Mouse (Mus musculus) CD4-positive, CD25-positive, alpha-beta regulatory T cell, adult 2 months (primary cell): Measurements from ENCODE around the gene Senp7.
A peak's percentile ranks its signal among the peaks of the same experiment; 100 is the strongest.
"Not testable (repeated sequence)": the region's sequence is repeated elsewhere in the genome, so short reads cannot be mapped to it uniquely, and the experiment has no call there.

Source experiments
- DNase-seq: peaks from one replicate; pipeline ENCODE4 v3.0.0-alpha.2; 2012; ENCODE audit warnings: low read depth, low spot score

Senp7 gene

GRCm38 (mm10) chr16:56066113-56066512 lies 18.0 kb downstream of the Senp7 start:
- DNase-seq, result no peak

DNA sequence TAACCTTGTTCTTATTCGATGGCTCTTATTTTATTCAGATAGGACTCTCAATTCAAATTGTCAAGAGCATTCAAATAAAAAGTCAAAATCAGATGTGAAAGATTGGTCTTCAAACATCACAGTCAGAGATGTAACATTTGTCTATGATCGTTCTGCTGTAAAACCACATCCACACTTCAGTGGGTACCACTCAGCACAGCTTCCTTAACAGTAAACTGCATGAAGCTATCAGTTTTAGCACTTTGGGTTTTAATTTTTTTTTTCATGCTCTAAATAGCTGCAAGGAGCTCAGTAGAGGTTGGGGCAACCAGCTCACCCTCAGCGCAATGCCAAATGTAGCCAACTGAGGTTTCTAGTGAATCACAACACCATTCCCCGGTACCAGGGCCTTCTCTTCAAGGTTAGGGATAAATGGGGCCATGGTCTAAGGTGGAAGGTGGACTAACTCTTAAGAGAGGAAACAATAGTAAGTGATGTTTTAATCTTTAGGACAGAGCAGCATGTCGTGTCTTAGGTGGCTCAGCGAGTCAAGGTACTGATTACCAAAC lies 20.5 kb downstream of the Senp7 start:
- DNase-seq, result no peak

GRCm38 (mm10) chr16:56071317-56072232 lies 23.4 kb downstream of the Senp7 start:
- no peak for DNase-seq

DNA sequence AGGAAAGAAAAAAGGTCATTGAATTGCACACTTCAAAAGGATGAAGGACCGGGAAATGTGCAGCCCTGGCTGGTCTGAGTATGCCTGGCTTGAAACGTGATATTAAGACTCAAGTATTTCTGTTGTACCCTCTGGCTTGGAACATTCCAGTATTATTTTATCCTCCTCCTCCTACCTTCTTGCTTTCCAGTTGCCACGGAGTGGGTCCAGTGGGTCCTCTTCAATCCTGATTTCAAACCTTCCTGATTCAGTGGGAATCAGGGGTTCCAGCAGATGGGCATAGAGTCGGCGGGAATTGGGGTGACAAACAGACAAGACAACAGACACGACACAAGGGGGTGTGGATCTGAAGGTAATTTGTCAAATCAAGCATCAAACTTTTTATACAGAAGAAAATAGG lies 24.4 kb downstream of the Senp7 start:
- no peak for DNase-seq

DNA sequence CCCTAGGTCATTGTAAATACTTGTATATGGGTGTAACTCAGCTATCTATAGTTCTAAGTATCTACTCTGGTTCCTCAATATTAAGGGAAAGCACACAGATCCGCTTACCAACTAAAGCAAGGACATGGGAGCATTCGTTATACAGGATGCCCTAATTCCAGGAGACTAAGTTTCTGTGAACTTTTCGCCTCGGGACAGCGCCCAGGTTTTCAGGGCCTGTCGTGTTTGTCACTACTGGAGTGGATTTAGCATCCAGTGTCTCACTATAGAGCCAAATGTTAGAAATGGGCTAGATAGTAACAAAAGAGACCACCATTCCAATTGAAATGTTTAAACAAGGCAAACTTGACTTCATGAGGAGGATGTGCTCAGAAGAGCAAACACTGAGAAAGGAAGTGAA lies 25.0 kb downstream of the Senp7 start:
- not testable (repeated sequence) for DNase-seq

- DNase-seq, result no peak
Observed at GRCm38 (mm10) chr16:56074122-56074521, 26.0 kb downstream of the Senp7 start.

- no peak for DNase-seq
Observed at GRCm38 (mm10) chr16:56074565-56074964, 26.4 kb downstream of the Senp7 start.

DNA sequence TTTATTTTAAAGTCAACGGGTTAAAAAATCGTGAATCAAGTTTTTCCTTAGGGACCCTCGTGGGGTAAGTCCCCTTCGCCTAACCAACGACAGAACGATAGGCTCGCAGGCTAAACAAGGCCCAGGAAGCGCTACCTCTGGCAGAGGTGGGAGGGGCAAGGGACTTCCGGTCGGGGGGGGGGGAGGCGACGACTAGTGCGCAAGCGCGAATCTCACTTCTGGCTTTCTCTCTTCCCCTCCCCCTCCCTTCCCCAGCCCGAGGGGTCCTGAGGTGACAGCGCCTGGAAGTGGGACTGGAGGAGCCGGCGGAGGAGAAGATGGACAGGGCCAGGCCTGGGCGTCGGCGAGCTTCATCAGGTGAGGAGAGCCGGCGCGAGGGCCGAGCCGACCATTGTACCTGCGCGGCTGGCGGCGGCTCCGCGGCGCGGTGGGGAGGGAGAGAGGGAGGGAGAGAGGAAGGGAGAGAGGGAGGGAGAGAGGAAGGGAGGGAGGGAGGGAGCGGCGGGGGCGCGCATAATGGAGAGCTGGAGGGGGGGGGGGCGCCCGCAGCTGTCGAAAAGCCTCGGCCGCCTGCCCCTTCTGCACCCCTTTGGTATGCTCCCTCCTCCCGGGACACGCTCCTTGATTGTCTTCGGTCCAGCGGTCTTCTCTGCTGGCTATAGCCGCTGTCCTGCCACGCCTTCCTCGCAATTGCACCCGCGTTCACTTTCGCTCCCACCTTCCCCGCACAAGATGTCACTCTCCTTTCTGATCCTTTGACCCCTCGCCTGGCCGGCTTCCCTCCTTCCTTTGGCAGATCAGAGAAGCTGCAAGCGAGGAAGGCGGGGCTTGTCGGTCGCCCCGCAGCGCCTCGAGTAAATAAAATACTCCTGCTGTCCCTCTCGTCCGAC lies 27.3 kb downstream of the Senp7 start:
- peak; percentile 93 for DNase-seq

GRCm38 (mm10) chr16:56076121-56076869 lies 28.2 kb downstream of the Senp7 start:
- DNase-seq, result peak; percentile 27

- no peak for DNase-seq
Observed at GRCm38 (mm10) chr16:56079419-56079818, 31.3 kb downstream of the Senp7 start.

- DNase-seq, result no peak
Observed at GRCm38 (mm10) chr16:56081691-56082090, 33.6 kb downstream of the Senp7 start.

DNA sequence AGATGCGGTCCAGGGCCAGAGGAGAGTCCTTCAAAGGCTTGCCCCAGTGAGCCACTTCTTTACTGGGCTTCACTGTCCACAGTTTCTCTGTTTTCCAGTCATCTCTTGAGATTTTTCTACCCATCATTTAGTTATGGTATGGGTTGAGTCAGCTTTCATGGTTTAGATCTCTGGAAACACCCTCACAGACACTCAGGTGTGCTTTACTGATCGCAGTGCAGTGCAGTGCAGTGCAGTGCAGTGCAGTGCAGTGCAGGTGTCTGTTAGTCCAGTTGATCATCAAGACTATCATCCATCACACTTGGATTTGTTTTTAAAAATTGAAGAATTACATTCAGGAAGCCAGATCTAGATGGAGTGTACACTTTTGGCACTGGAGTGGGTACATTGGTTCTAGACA lies 38.2 kb downstream of the Senp7 start:
- no peak for DNase-seq

DNA sequence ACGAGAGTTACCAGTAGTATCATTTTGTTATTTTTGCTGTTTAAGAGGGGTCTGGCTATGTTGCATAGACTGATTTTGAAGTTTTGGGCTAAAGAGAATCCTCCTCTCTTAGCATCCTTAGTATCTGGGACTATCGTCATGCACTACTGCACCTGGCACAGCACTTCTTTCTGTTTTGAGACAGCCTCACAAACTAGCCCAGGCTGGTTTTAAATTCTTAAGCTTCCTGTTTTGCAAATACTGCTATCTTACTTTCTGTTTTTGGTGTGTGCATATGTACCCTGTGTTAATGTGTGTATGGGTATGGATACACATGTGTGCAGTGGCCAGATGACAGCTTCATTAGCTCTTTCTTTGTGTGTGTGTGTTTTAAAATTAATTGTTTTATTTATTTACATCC lies 42.2 kb downstream of the Senp7 start:
- DNase-seq, result peak; percentile 26

GRCm38 (mm10) chr16:56096401-56097018 lies 48.4 kb downstream of the Senp7 start:
- DNase-seq, result not testable (repeated sequence)

- no peak for DNase-seq
Observed at GRCm38 (mm10) chr16:56115706-56116105, 67.6 kb downstream of the Senp7 start.

GRCm38 (mm10) chr16:56116155-56116554 lies 68.0 kb downstream of the Senp7 start:
- DNase-seq, result no peak

DNA sequence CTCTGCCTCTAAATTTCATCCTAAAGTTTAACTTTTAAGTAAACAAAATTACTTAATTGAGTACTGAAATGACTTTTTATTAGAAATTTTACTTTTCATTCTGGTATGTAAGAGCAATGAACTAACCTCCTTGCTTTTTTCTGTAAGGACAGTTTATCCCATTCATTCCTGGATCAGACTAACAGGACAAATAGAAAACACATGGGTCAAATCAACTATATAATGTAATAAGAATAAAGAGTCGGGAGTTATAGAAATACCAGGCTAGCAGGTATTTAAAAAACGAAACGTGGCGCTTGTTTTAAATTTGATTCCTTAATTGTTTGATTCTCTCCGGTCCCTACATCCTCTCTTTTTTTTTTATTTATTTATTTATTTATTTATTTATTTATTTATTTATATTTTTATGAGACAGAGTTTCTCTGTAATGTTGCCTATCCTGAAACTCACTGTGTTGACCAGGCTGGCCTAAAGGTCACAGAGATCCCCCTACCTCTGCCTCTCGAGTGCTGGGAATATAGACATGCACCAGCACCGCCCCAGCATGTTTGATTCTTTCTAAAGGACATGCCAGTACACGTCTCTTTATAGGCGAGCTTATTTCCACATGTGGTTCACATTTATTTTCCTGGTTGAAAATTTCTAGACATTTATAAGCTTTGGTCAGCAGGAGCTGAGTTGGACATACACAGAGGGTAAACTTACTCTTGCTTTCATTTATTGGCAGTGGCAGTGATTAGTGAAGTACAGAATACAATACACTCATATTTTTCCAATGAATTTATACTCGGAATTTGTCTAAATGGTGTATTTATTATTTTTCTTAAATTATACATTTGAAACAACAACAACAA lies 69.4 kb downstream of the Senp7 start:
- no peak for DNase-seq

DNA sequence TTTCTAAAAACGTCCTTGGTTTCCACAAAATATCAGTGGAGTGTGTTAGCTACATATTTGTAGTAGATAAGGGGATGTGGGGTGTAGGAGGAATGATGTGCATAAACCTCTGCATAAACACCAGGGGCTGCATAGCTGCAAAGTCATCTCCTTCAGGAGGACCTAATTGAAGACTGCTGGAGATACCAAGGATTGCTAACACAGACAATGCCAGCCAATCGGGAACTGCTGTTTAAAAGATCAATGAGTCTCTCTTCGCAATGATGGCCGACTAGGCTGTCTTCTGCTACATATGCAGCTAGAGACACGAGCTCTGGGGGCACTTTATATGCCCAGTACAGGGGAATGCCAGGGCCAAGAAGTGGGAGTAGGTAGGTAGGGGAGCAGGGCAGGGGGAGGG lies 74.4 kb downstream of the Senp7 start:
- DNase-seq, result no peak

GRCm38 (mm10) chr16:56124045-56124444 lies 75.9 kb downstream of the Senp7 start:
- no peak for DNase-seq

GRCm38 (mm10) chr16:56131666-56132065 lies 83.5 kb downstream of the Senp7 start:
- peak; percentile 77 for DNase-seq
